ENCODE assay signal across 27 mouse cellular contexts in the genomic region with DNA sequence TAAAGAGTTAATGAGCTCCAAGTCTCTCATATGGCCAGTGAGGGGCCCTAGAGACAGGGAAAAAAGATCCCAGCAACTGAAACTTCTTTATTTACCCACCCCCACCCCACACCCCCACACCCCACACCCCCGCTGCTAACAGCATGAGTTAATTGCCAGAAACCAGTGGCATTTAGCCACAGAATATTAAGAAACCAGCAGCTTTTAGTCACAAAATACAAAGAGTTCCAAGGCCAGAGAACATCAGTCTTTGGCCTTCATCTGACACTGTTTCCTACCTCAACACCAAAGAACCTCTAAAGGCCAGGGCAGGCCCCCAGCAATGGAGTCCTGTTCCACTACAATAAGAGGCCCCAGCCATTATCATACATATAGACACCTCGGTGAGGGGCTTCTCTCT.
"Had no signal": no experiment of that assay in that cellular context is flagged by ENCODE, and none has a peak within 500 bp of the region (broad histone marks: within the 10 kb centered on the region; RNA-seq: fewer than 3 reads in every experiment).

No protein-coding gene starts in this region.

- H3K4me1 ChIP-seq: heart, embryonic 12.5 days; hindbrain, embryonic 10.5 days; hindbrain, embryonic 12.5 days had no signal

- H3K9ac ChIP-seq: heart, embryonic 12.5 days; hindbrain, embryonic 12.5 days; hindbrain, embryonic 14.5 days; intestine, embryonic 15.5 days; limb, embryonic 13.5 days; limb, embryonic 15.5 days; liver, embryonic 12.5 days; liver, embryonic 14.5 days had no signal

- DNase-seq: gastrocnemius, adult 2 months; gastrocnemius, postnatal 10 days; gastrocnemius, postnatal 25 days; heart, adult 2 months; heart, postnatal 10 days; heart, postnatal 4 days; kidney, adult 18-20 months; kidney, adult 8-10 months; kidney, postnatal 14 days; kidney, postnatal 36 days; left cerebral cortex, postnatal 4 days had no signal

- H3K27me3 ChIP-seq: heart, embryonic 12.5 days; hindbrain, embryonic 12.5 days; intestine, embryonic 15.5 days; limb, embryonic 13.5 days; limb, embryonic 15.5 days; liver, embryonic 12.5 days had no signal

- H3K4me2 ChIP-seq: heart, embryonic 12.5 days; hindbrain, embryonic 12.5 days; hindbrain, embryonic 14.5 days; intestine, embryonic 15.5 days; limb, embryonic 13.5 days; limb, embryonic 15.5 days; liver, embryonic 12.5 days had no signal

- H3K9me3 ChIP-seq: hindbrain, embryonic 10.5 days; hindbrain, embryonic 12.5 days; intestine, embryonic 15.5 days; limb, embryonic 13.5 days; limb, embryonic 15.5 days; liver, embryonic 12.5 days had no signal

- H3K4me3 ChIP-seq: gastrocnemius, adult 2 months; heart, adult 2 months; heart, embryonic 12.5 days; hindbrain, embryonic 10.5 days; hindbrain, embryonic 12.5 days; intestine, embryonic 15.5 days; layer of hippocampus, adult 2 months; left cerebral cortex, adult 2 months; limb, embryonic 13.5 days; limb, embryonic 15.5 days; liver, embryonic 12.5 days had no signal

- H3K27ac ChIP-seq: gastrocnemius, adult 2 months; heart, adult 2 months; hindbrain, embryonic 10.5 days; hindbrain, embryonic 12.5 days; hindbrain, embryonic 14.5 days; intestine, embryonic 15.5 days; kidney, postnatal 0 days; layer of hippocampus, adult 2 months; left cerebral cortex, adult 2 months; liver, embryonic 12.5 days; liver, embryonic 14.5 days had no signal

- ATAC-seq: forebrain, embryonic 16.5 days; hindbrain, embryonic 16.5 days; inflammation-experienced regulatory T-cells, adult 6 months; intestine, embryonic 15.5 days; intestine, postnatal 0 days; liver, embryonic 12.5 days had no signal

- H3K36me3 ChIP-seq: heart, embryonic 12.5 days; hindbrain, embryonic 10.5 days; hindbrain, embryonic 12.5 days; intestine, embryonic 15.5 days; limb, embryonic 13.5 days; limb, embryonic 15.5 days; liver, embryonic 12.5 days had no signal
